In genomic region chr1:93010731-93011130, GRCm38 (mm10) we compare ENCODE assay signal across 7 mouse cellular contexts. TPM values are rescaled to one million over a fixed set of nuclear protein-coding genes. Genes with fewer than 3 reads are reported as not detected.
A peak's percentile ranks its signal among the peaks of the same experiment; 100 is the strongest.
DNase-seq lines count a peak whose midpoint lies in the region; ATAC-seq lines count a peak whose summit lies in the region.

No protein-coding gene starts in this region.

- DNase-seq in kidney, adult 9 months: peak; percentile 19
- DNase-seq in kidney, adult 11 months: no peak
- peak; percentile 41 for DNase-seq in MN1 (ENCODE audit: low spot score)
- peak; percentile 17 for DNase-seq in embryo, embryonic 9.5 days (ENCODE audit: extremely low spot score)
- peak; percentile 39 for DNase-seq in lung, postnatal 14 days
- DNase-seq in yolk sac, embryonic 10.5 days (ENCODE audit: low spot score): peak; percentile 10

- no peak for ATAC-seq in erythroid progenitor cell, adult 5-6 weeks (replicated peaks; ENCODE audit: low FRiP score, poor library complexity, severe bottlenecking)

RNA-seq across cellular contexts. Expression of gene Aqp12, which starts 4.6 kb away (rescaled TPM):
- not detected in 2 replicates for total RNA-seq in erythroid progenitor cell, adult 5-6 weeks (2015; ENCODE audit: low replicate concordance)
- total RNA-seq in erythroid progenitor cell, adult 5-6 weeks (2017; ENCODE audit: low replicate concordance): not detected in 2 replicates
